Mouse (Mus musculus) MEL (cell line): ENCODE data around the gene Fam168b. TPM values are rescaled to one million over a fixed set of nuclear protein-coding genes. Genes with fewer than 3 reads are reported as not detected.
A peak's percentile ranks its signal among the peaks of the same experiment; 100 is the strongest.

Source experiments
- DNase-seq: peaks from one replicate; pipeline ENCODE4 v3.0.0; 2011; ENCODE audit warnings: low read depth, low spot score
- H3K27ac ChIP-seq: 2 replicates; pipeline ENCODE4 v1.5.1; 2012; ENCODE audit warnings: low read depth, mild to moderate bottlenecking, control low read depth, low read length, moderate library complexity; ENCODE audit not compliant: control insufficient read depth
- H3K27me3 ChIP-seq, 2 experiments: fragments of 150-350 bp in 1 of 2; sonication (generic) in 1 of 2; 2 replicates each; pipeline ENCODE4 v1.6.1; 2012; ENCODE audit warnings: low read length in 2 of 2, mild to moderate bottlenecking in 2 of 2, improper control_type of control experiment in 1 of 2, moderate library complexity in 1 of 2; ENCODE audit not compliant: insufficient read depth in 2 of 2, control insufficient read depth in 1 of 2
- H3K36me3 ChIP-seq, 2 experiments: 2 replicates each; pipeline ENCODE4 v1.6.1; 2012 to 2014; ENCODE audit warnings: low read length in 2 of 2, improper control_type of control experiment in 1 of 2, inconsistent platforms in 1 of 2, mild to moderate bottlenecking in 1 of 2; ENCODE audit not compliant: insufficient read depth in 2 of 2, control insufficient read depth in 1 of 2
- H3K4me1 ChIP-seq, 2 experiments: fragments of 150-350 bp in 1 of 2; sonication (generic) in 1 of 2; 2 replicates each; pipeline ENCODE4 v1.6.1; 2012; ENCODE audit warnings: low read length in 2 of 2, improper control_type of control experiment in 1 of 2, mild to moderate bottlenecking in 1 of 2; ENCODE audit not compliant: insufficient read depth in 2 of 2, control insufficient read depth in 1 of 2
- H3K4me3 ChIP-seq, 2 experiments: fragments of 150-350 bp in 1 of 2; sonication (generic) in 1 of 2; 2 replicates each; pipeline ENCODE4 v1.5.1; 2012; ENCODE audit warnings: low read depth in 2 of 2, low read length in 2 of 2, mild to moderate bottlenecking in 2 of 2, moderate library complexity in 2 of 2, control low read depth in 1 of 2, improper control_type of control experiment in 1 of 2; ENCODE audit not compliant: control insufficient read depth in 1 of 2, insufficient read depth in 1 of 2
- H3K79me2 ChIP-seq: 2 replicates; pipeline ENCODE4 v1.6.1; 2012; ENCODE audit warnings: mild to moderate bottlenecking, low read length, moderate library complexity; ENCODE audit not compliant: control insufficient read depth, poor library complexity, insufficient read depth
- H3K9ac ChIP-seq: 2 replicates; pipeline ENCODE4 v1.6.1; 2012; ENCODE audit warnings: low read depth, mild to moderate bottlenecking, control low read depth, low read length, moderate library complexity; ENCODE audit not compliant: control insufficient read depth, poor library complexity, severe bottlenecking
- H3K9me3 ChIP-seq: fragments of 150-350 bp; sonication (generic); replicated peaks from 2 replicates; pipeline ENCODE4 v1.6.1; 2012; ENCODE audit warnings: mild to moderate bottlenecking, low read length, improper control_type of control experiment, moderate library complexity; ENCODE audit not compliant: insufficient read depth
- BHLHE40 ChIP-seq: IDR thresholded peaks from 2 replicates; pipeline ENCODE4 v1.6.1; 2012; ENCODE audit warnings: low read depth, mild to moderate bottlenecking, inconsistent platforms, low read length, improper control_type of control experiment, borderline replicate concordance
- CHD1 ChIP-seq: IDR thresholded peaks from 2 replicates; pipeline ENCODE4 v1.6.1; 2012; ENCODE audit warnings: low read depth, mild to moderate bottlenecking, inconsistent platforms, low read length, improper control_type of control experiment
- EP300 ChIP-seq, 2 experiments: IDR thresholded peaks; 2 replicates each; pipeline ENCODE4 v1.6.1; 2011; ENCODE audit warnings: improper control_type of control experiment in 2 of 2, low read length in 2 of 2, low read depth in 1 of 2, mild to moderate bottlenecking in 1 of 2
- ETS1 ChIP-seq: IDR thresholded peaks from 2 replicates; pipeline ENCODE4 v1.6.1; 2012; ENCODE audit warnings: low read depth, mild to moderate bottlenecking, inconsistent platforms, low read length, improper control_type of control experiment, moderate library complexity
- GABPA ChIP-seq: IDR thresholded peaks from 2 replicates; pipeline ENCODE4 v1.6.1; 2012; ENCODE audit warnings: low read depth, mild to moderate bottlenecking, inconsistent platforms, low read length, improper control_type of control experiment, moderate library complexity
- GATA1 ChIP-seq: IDR thresholded peaks from 2 replicates; pipeline ENCODE4 v1.6.1; 2011; ENCODE audit warnings: low read depth, low read length, improper control_type of control experiment
- HCFC1 ChIP-seq: IDR thresholded peaks from 2 replicates; pipeline ENCODE4 v1.6.1; 2012; ENCODE audit warnings: low read depth, mild to moderate bottlenecking, inconsistent platforms, low read length, improper control_type of control experiment, moderate library complexity
- KAT2A ChIP-seq: conservative IDR thresholded peaks from 2 replicates; pipeline ENCODE4 v1.6.1; 2012; ENCODE audit warnings: low read depth, low read length, improper control_type of control experiment, inconsistent platforms
- MAFK ChIP-seq: IDR thresholded peaks from 2 replicates; pipeline ENCODE4 v1.6.1; 2011; ENCODE audit warnings: low read depth, mild to moderate bottlenecking, low read length, improper control_type of control experiment, borderline replicate concordance
- MAX ChIP-seq: IDR thresholded peaks from 2 replicates; pipeline ENCODE4 v1.6.1; 2011; ENCODE audit warnings: low read length, improper control_type of control experiment
- MYC ChIP-seq: IDR thresholded peaks from 2 replicates; pipeline ENCODE4 v1.6.1; 2011; ENCODE audit warnings: low read depth, mild to moderate bottlenecking, low read length, improper control_type of control experiment, moderate library complexity
- NELFE ChIP-seq: IDR thresholded peaks from 2 replicates; pipeline ENCODE4 v1.6.1; 2011; ENCODE audit warnings: low read depth, low read length, improper control_type of control experiment
- NRF1 ChIP-seq: IDR thresholded peaks from 2 replicates; pipeline ENCODE4 v1.6.1; 2014; ENCODE audit warnings: low read depth, mild to moderate bottlenecking, inconsistent platforms, low read length, improper control_type of control experiment, moderate library complexity; ENCODE audit not compliant: poor library complexity, insufficient read depth, severe bottlenecking
- POLR2AphosphoS2 ChIP-seq: IDR thresholded peaks from 2 replicates; pipeline ENCODE4 v1.6.1; 2011; ENCODE audit warnings: low read length, improper control_type of control experiment
- POLR2AphosphoS5 ChIP-seq: IDR thresholded peaks from 2 replicates; pipeline ENCODE4 v1.6.1; 2012; ENCODE audit warnings: low read depth, borderline replicate concordance, mild to moderate bottlenecking, inconsistent platforms, low read length, moderate library complexity, mixed read lengths
- RAD21 ChIP-seq: IDR thresholded peaks from 2 replicates; pipeline ENCODE4 v1.6.1; 2011; ENCODE audit warnings: mild to moderate bottlenecking, low read depth, low read length, improper control_type of control experiment
- RCOR1 ChIP-seq: IDR thresholded peaks from 2 replicates; pipeline ENCODE4 v1.6.1; 2012; ENCODE audit warnings: low read depth, mild to moderate bottlenecking, inconsistent platforms, low read length, improper control_type of control experiment
- SMC3 ChIP-seq: IDR thresholded peaks from 2 replicates; pipeline ENCODE4 v1.6.1; 2011; ENCODE audit warnings: low read depth, low read length, improper control_type of control experiment
- TAL1 ChIP-seq: IDR thresholded peaks from 2 replicates; pipeline ENCODE4 v1.6.1; 2012; ENCODE audit warnings: mild to moderate bottlenecking, inconsistent platforms, low read length, moderate library complexity, mixed read lengths
- TCF12 ChIP-seq: IDR thresholded peaks from 2 replicates; pipeline ENCODE4 v1.6.1; 2014; ENCODE audit warnings: low read depth, mild to moderate bottlenecking, inconsistent platforms, low read length, improper control_type of control experiment, moderate library complexity
- USF1 ChIP-seq: IDR thresholded peaks from 2 replicates; pipeline ENCODE4 v1.6.1; 2014; ENCODE audit warnings: low read depth, mild to moderate bottlenecking, inconsistent platforms, low read length, improper control_type of control experiment, moderate library complexity
- ZKSCAN1 ChIP-seq: IDR thresholded peaks from 2 replicates; pipeline ENCODE4 v1.6.1; 2012; ENCODE audit warnings: low read depth, mild to moderate bottlenecking, inconsistent platforms, low read length, improper control_type of control experiment, moderate library complexity
- ZMIZ1 ChIP-seq: IDR thresholded peaks from 2 replicates; pipeline ENCODE4 v1.6.1; 2012; ENCODE audit warnings: low read depth, mild to moderate bottlenecking, inconsistent platforms, low read length, improper control_type of control experiment, moderate library complexity
- ZNF384 ChIP-seq: IDR thresholded peaks from 2 replicates; pipeline ENCODE4 v1.6.1; 2012; ENCODE audit warnings: low read depth, mild to moderate bottlenecking, inconsistent platforms, low read length, improper control_type of control experiment
- polyA plus RNA-seq, 2 experiments: library from polyadenylated mRNA; stranded (reverse) in 1 of 2; unstranded in 1 of 2; fragments of >175 nt in 1 of 2; fragments of >200 nt in 1 of 2; gene quantifications; 2 replicates each; pipeline versions ENCODE4 v1.2.1 to v1.2.4; 2012; ENCODE audit warnings: low replicate concordance in 2 of 2, low read depth in 1 of 2; ENCODE audit not compliant: insufficient read length in 2 of 2, insufficient read depth in 1 of 2, missing spikeins in 1 of 2
- total RNA-seq: library from RNA; depleted of rRNA; stranded (reverse); fragments of 300-350 nt; gene quantifications from 2 replicates; pipeline ENCODE4 v1.2.3, GENCODE M21; 2012

Gene Fam168b
- total and polyA plus RNA-seq, 3 experiments, result 78.9 to 136 (median 97.4) TPM

GRCm38 (mm10) chr1:34804863-34805262 lies 38.0 kb downstream of the Fam168b start:
- no peak for DNase-seq
- peaks cover 0 to 3% of the 10 kb centered on the region in 2 experiments; a peak in 3 of 4 replicates for H3K36me3 ChIP-seq
- no peaks in the 10 kb centered on the region for H3K27me3 ChIP-seq
- H3K79me2 ChIP-seq, result no peaks in the 10 kb centered on the region; the same call in 1 of the 2 replicates
- no peak overlapping the region for H3K27ac ChIP-seq
- H3K9me3 ChIP-seq, result no peaks in the 10 kb centered on the region
- TF ChIP-seq RAD21 (no peak), EP300 (IDR thresholded peaks at IDR 0.05; ENCODE audit: low read depth in 1 of 2, low read length in 2 of 2) (no peak), ETS1 (no peak)
- H3K4me3 ChIP-seq, result no peak overlapping the region
- no peak overlapping the region for H3K9ac ChIP-seq
- peaks cover 0 to 8% of the 10 kb centered on the region in 2 experiments; a peak in 1 of 4 replicates for H3K4me1 ChIP-seq

- peak overlapping the region; percentile 83 for H3K4me3 ChIP-seq
- TF ChIP-seq EP300 (IDR thresholded peaks at IDR 0.05; ENCODE audit: low read depth in 1 of 2, low read length in 2 of 2) (no peak), BHLHE40 (peak; percentile 65; the same call in 1 of the 2 replicates)
- TF ChIP-seq, all 39 proteins: peak for 1
- H3K27ac ChIP-seq, result no peak overlapping the region
- peaks cover 0 to 8% of the 10 kb centered on the region in 2 experiments; a peak in 1 of 4 replicates for H3K4me1 ChIP-seq
- H3K36me3 ChIP-seq, result peaks cover 0 to 3% of the 10 kb centered on the region in 2 experiments; a peak in 2 of 4 replicates
- no peaks in the 10 kb centered on the region for H3K9me3 ChIP-seq
- peak overlapping the region; percentile 74 for H3K9ac ChIP-seq
- peak; percentile 68 for DNase-seq
- no peaks in the 10 kb centered on the region; the same call in 1 of the 2 replicates for H3K79me2 ChIP-seq
- no peaks in the 10 kb centered on the region for H3K27me3 ChIP-seq
Observed at GRCm38 (mm10) chr1:34802290-34802642, 40.6 kb downstream of the Fam168b start.

DNA sequence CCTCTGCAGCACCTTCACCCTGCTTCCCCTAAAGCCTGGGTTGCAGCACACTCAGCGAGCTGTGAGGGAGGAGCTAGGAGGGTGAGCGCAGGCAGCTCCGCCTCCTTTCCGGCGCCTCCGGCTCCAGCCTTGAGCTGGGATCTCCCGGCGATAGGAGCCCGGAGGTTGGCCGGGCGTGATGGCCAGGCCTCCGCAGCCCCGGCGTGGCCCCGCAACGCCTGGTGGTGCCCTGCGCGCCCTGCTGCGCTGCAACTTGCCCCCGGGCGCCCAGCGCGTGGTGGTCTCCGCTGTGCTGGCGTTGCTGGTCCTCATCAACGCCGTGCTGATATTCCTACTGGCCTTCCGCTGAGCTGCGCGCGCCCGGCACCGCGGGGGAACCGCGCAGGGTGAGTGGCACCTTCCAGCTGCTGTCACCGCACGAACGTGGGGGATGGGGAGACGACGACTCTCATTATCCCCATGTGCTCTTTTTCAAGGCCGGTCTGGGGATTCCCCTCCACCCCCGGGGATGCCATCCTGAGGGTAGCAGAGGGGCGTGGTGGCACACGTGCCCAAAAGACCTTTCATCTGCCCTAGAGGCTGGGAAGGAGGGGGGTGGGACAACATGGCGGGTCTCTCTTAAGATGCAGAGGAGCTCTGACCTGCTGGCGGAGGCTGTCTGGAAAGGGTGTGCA lies 41.1 kb downstream of the Fam168b start:
- Histone ChIP-seq H3K27ac (peak overlapping the region; percentile 23; the same call in 1 of the 2 replicates), H3K36me3 (peaks cover 0 to 3% of the 10 kb centered on the region in 2 experiments; a peak in 2 of 4 replicates), H3K79me2 (no peaks in the 10 kb centered on the region; the same call in 1 of the 2 replicates), H3K27me3 (no peaks in the 10 kb centered on the region), H3K4me3 (peak overlapping the region; percentile 83), H3K9ac (peak overlapping the region; percentile 74), H3K9me3 (no peaks in the 10 kb centered on the region), H3K4me1 (peaks cover 0 to 8% of the 10 kb centered on the region in 2 experiments; a peak in 1 of 4 replicates)
- DNase-seq, result peak; percentile 87
- TF ChIP-seq CHD1, result no peak
- peak; percentile 24; the same call in 1 of the 2 replicates for TF ChIP-seq NRF1
- TF ChIP-seq HCFC1, result no peak
- TF ChIP-seq MAX, result no peak
- TF ChIP-seq SMC3, result no peak
- TF ChIP-seq ZKSCAN1, result no peak
- TF ChIP-seq RCOR1, result no peak
- no peak for TF ChIP-seq POLR2AphosphoS5
- TF ChIP-seq TCF12, result no peak; the same call in 1 of the 2 replicates
- TF ChIP-seq ZMIZ1, result 0 out of 2 replicates have a peak, but pooled peaks have one; percentile 39
- TF ChIP-seq MYC, result no peak
- TF ChIP-seq GATA1, result no peak
- TF ChIP-seq ZNF384, result no peak
- TF ChIP-seq TAL1, result no peak
- no peak for TF ChIP-seq GABPA
- peak; percentile 57; the same call in 1 of the 2 replicates for TF ChIP-seq NELFE
- TF ChIP-seq POLR2AphosphoS2, result peak; percentile 43; the same call in 1 of the 2 replicates
- TF ChIP-seq RAD21, result no peak
- 0 out of 2 replicates have a peak, but pooled peaks have one; percentile 15 for TF ChIP-seq USF1
- TF ChIP-seq KAT2A, result no peak
- TF ChIP-seq MAFK, result no peak
